Mouse (Mus musculus) brain, embryonic 14.5 days (tissue): ENCODE measurements around the gene Rnf123.

Source experiments
- CTCF ChIP-seq: fragments of 200-500 bp; IDR thresholded peaks from 2 replicates; pipeline ENCODE4 v1.5.1; 2012; ENCODE audit warnings: inconsistent platforms, mild to moderate bottlenecking, moderate library complexity, borderline replicate concordance; ENCODE audit not compliant: insufficient read depth, insufficient read length; ENCODE audit errors: extremely low read depth
- POLR2A ChIP-seq: fragments of 200-500 bp; IDR thresholded peaks from 2 replicates; pipeline ENCODE4 v1.6.1; 2012; ENCODE audit warnings: mild to moderate bottlenecking, inconsistent platforms, borderline replicate concordance; ENCODE audit not compliant: poor library complexity, insufficient read depth, insufficient read length, severe bottlenecking; ENCODE audit errors: extremely low read depth

DNA sequence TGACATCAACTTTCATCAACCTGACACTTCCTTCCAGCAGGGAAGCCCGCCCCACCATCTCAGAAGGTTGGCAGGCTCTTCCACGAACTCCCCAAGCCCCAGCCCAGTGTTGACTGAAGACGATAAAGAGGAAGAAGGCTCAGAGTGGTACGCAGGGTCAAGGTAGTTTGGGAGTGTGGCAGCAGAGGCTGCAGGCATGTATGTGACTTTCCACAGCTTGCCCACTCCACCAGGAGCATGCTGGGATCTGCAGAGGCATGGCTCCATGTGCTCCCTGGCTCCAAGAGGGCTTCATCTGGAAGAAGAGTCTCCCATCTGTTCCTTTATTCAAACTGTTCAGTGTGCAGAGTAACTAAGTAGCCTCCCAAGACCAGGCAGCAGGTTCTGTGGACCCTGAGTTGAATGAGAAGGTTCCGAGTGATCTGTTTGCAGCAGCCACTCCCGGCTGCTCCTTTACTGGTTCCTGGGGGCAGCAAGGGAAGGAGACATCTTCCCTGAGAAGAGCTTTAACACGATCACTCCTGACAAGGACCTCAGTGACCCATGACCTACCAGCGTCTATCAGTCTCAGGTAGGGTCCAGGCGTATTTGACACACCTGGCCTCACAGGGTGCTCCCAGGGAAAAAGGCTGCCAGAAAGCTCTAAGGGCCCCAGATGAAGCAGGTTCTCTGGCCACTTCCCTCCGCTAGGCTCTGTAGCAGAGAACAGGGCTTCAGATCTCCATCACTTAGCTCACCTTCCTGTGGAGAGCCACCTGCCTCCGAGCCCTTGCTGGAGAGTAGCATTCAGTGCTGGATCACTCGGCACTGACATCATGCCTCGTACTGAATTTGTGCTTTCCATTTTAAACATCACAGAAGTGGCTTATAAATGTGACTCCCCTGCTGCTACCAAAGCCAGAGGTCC, 46.1 kb upstream of the Rnf123 start:
- TF ChIP-seq POLR2A (no peak), CTCF (no peak)
